Mouse (Mus musculus) olfactory bulb, adult 2 months (tissue): ENCODE data around the gene Tmem248. TPM values are rescaled to one million over a fixed set of nuclear protein-coding genes. Genes with fewer than 3 reads are reported as not detected.

Experiments used
- H3K27ac ChIP-seq: fragments of 200-500 bp; 2 replicates; pipeline ENCODE4 v1.5.1; 2012; ENCODE audit warnings: low read depth, low read length; ENCODE audit not compliant: insufficient read depth
- H3K4me1 ChIP-seq: fragments of 200-500 bp; 2 replicates; pipeline ENCODE4 v1.6.1; 2012; ENCODE audit warnings: low read length; ENCODE audit not compliant: control insufficient read depth, insufficient read depth
- H3K4me3 ChIP-seq: fragments of 200-500 bp; 2 replicates; pipeline ENCODE4 v1.5.1; 2012; ENCODE audit warnings: mild to moderate bottlenecking, low read depth, low read length, moderate library complexity; ENCODE audit not compliant: insufficient read depth
- CTCF ChIP-seq: fragments of 200-500 bp; IDR thresholded peaks from 2 replicates; pipeline ENCODE4 v1.5.1; 2012; ENCODE audit warnings: low read depth, mild to moderate bottlenecking, low read length, moderate library complexity; ENCODE audit not compliant: insufficient read depth
- POLR2A ChIP-seq: fragments of 200-500 bp; IDR thresholded peaks from 2 replicates; pipeline ENCODE4 v1.6.1; 2012; ENCODE audit warnings: mild to moderate bottlenecking, low read depth, low read length, moderate library complexity; ENCODE audit not compliant: insufficient read depth
- WGBS: fragments of 180-500 bp; shearing (Covaris S2); methylation state at CpG from one replicate; pipeline ENCODE4 v1.1.7; 2018; 5-methylcytosine and 5-hydroxymethylcytosine counted together
- polyA plus RNA-seq: library from polyadenylated mRNA; stranded (reverse); fragments of >200 nt; gene quantifications from 2 replicates; pipeline ENCODE4 v1.2.4, GENCODE M21; 2012; ENCODE audit warnings: low replicate concordance; ENCODE audit not compliant: missing spikeins, insufficient read depth, insufficient read length

Tmem248 gene
- polyA plus RNA-seq, 1 experiment, result not detected

GRCm38 (mm10) chr5:130218336-130218735, 1.5 kb downstream of the Tmem248 start:
- TF ChIP-seq CTCF, result no peak
- no peak overlapping the region for H3K4me3 ChIP-seq
- H3K4me1 ChIP-seq, result peaks cover 2% of the 10 kb centered on the region; the same call in 1 of the 2 replicates
- 94% methylated on average over 5 of the region's 5 CpGs for WGBS
- no peak overlapping the region for H3K27ac ChIP-seq

GRCm38 (mm10) chr5:130221316-130221715, 4.4 kb downstream of the Tmem248 start:
- Histone ChIP-seq H3K27ac (peak overlapping the region; percentile 83; the same call in 1 of the 2 replicates), H3K4me3 (no peak overlapping the region), H3K4me1 (peaks cover 6% of the 10 kb centered on the region)
- TF ChIP-seq CTCF, result no peak
- no peak for TF ChIP-seq POLR2A
- WGBS, result 47% methylated on average over 2 of the region's 2 CpGs

DNA sequence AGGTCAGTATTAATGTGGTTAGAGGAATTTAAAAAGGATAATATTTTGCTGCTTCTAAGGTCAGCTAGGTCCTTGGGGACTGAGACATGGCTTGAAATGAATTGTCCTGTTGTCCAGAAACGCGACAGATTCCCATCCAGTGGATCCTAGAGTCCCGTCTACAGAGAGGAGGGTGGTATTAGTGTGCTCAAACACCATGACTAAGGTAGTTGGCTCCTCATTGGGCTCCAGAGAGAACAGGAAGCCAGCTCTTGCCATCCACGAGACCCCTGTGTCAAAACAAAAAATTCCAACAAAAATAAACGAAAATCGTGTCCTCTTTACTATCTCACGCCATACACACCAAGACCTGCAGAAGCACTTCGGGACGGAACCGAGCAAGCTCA, 4.9 kb downstream of the Tmem248 start:
- Histone ChIP-seq H3K27ac (peak overlapping the region; percentile 83), H3K4me3 (peak overlapping the region; percentile 97), H3K4me1 (peaks cover 6% of the 10 kb centered on the region)
- TF ChIP-seq POLR2A (no peak), CTCF (no peak)
- WGBS, result 1% methylated on average over 10 of the region's 10 CpGs

GRCm38 (mm10) chr5:130222146-130223004, 5.5 kb downstream of the Tmem248 start:
- peaks cover 6% of the 10 kb centered on the region for H3K4me1 ChIP-seq
- peak overlapping the region; percentile 83 for H3K27ac ChIP-seq
- TF ChIP-seq POLR2A (peak; percentile 57; the same call in 1 of the 2 replicates), CTCF (0 out of 2 replicates have a peak, but pooled peaks have one; percentile 6)
- H3K4me3 ChIP-seq, result peak overlapping the region; percentile 97
- WGBS, result under 1% methylated on average over 88 of the region's 88 CpGs

GRCm38 (mm10) chr5:130226790-130227189, 9.9 kb downstream of the Tmem248 start:
- 93% methylated on average over 3 of the region's 3 CpGs for WGBS
- no peak overlapping the region for H3K4me3 ChIP-seq
- H3K4me1 ChIP-seq, result peaks cover 6% of the 10 kb centered on the region
- no peak overlapping the region for H3K27ac ChIP-seq
- TF ChIP-seq CTCF (no peak), POLR2A (no peak)

GRCm38 (mm10) chr5:130228120-130228519, 11.2 kb downstream of the Tmem248 start:
- Histone ChIP-seq H3K4me3 (no peak overlapping the region), H3K4me1 (peaks cover 6% of the 10 kb centered on the region), H3K27ac (no peak overlapping the region)
- WGBS, result 29% methylated on average over 4 of the region's 4 CpGs
- TF ChIP-seq CTCF (no peak), POLR2A (no peak)

DNA sequence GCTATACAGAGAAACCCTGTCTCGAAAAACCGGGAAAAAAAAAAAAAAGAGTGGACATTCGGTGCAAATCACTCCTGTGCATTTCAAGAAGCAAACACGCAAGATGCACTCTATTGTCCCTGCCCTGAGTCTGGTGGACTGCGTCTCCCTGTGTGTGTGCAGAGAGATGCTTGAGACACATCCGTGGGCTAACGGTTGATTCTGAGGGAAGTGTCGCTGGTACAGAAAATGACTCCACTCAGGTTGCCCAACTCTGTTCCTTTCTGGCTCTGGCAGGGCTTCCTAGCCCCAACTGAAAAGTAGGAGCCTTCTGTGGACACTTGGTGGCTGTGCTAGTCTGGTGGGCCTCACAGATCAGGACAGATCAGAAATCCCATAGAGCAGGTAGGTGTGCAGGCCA, 19.4 kb downstream of the Tmem248 start:
- WGBS, result 95% methylated on average over 8 of the region's 8 CpGs

GRCm38 (mm10) chr5:130239236-130239635, 22.4 kb downstream of the Tmem248 start:
- H3K4me3 ChIP-seq, result no peak overlapping the region
- TF ChIP-seq POLR2A (no peak), CTCF (no peak)
- H3K4me1 ChIP-seq, result no peaks in the 10 kb centered on the region
- 91% methylated on average over 7 of the region's 7 CpGs for WGBS
- no peak overlapping the region for H3K27ac ChIP-seq

More for the DNA sequence above, 19.4 kb downstream of the Tmem248 start:
- H3K27ac ChIP-seq, result no peak overlapping the region
- no peaks in the 10 kb centered on the region for H3K4me1 ChIP-seq
- no peak for TF ChIP-seq POLR2A
- no peak for TF ChIP-seq CTCF
- no peak overlapping the region for H3K4me3 ChIP-seq

DNA sequence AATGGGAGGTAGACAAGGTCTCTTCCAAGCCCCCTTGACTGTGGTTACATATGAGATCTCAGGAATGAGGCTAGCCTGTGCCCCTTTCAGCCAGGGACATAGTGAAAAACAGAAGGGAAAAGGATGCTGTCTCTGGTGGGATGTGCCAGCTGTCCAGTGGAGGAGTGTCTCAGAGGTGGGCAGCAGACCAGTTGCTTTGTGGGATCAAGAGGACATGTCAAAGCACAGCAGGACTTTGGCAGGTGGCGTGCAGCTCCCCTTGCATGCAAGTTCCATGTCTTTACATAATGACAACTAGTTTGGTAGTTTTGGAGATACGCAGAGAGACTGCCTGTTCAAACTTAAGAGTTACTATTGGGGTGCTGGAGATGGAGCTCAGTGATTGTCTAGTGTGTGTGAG, 23.0 kb downstream of the Tmem248 start:
- TF ChIP-seq POLR2A (no peak), CTCF (no peak)
- Histone ChIP-seq H3K4me1 (no peaks in the 10 kb centered on the region), H3K27ac (no peak overlapping the region), H3K4me3 (no peak overlapping the region)
- 91% methylated on average over 2 of the region's 2 CpGs for WGBS
